In genomic region chr10:78292381-78292780, GRCm38 (mm10) we compare ENCODE assay signal across 25 mouse cellular contexts. TPM values are rescaled to one million over a fixed set of nuclear protein-coding genes. Genes with fewer than 3 reads are reported as not detected.
DNase-seq lines count a peak whose midpoint lies in the region; ATAC-seq and TF ChIP-seq lines count a peak whose summit lies in the region.
"Had no signal": no experiment of that assay in that cellular context is flagged by ENCODE, and none has a peak within 500 bp of the region (broad histone marks: within the 10 kb centered on the region; RNA-seq: fewer than 3 reads in every experiment).

No protein-coding gene starts in this region.

- no peak for TF ChIP-seq POLR2A in kidney, adult 2 months (IDR thresholded peaks at IDR 0.05; ENCODE audit: low read depth, low read length)

- no peak for TF ChIP-seq CTCF in kidney, adult 2 months (conservative IDR thresholded peaks at IDR 0.05; ENCODE audit: insufficient read depth, insufficient read length, low read depth, low read length)
- no peak for TF ChIP-seq CTCF in stomach, postnatal 0 days (IDR thresholded peaks at IDR 0.05; ENCODE audit: low read depth)

- peak overlapping the region; percentile 32; the same call in 1 of the 2 replicates for H3K27ac ChIP-seq in kidney, adult 2 months (ENCODE audit: insufficient read depth, low read depth, low read length)
- peak overlapping the region; percentile 58 for H3K27ac ChIP-seq in kidney, embryonic 16.5 days (ENCODE audit: low read length)
- no peak overlapping the region for H3K27ac ChIP-seq in stomach, postnatal 0 days (replicated peaks)
- H3K27ac ChIP-seq: embryonic facial prominence, embryonic 12.5 days; embryonic facial prominence, embryonic 15.5 days; gastrocnemius, adult 2 months; heart, embryonic 15.5 days; hindbrain, embryonic 10.5 days; hindbrain, embryonic 14.5 days had no signal

- H3K36me3 ChIP-seq in kidney, adult 2 months (ENCODE audit: control insufficient read depth, insufficient read depth, low read length), result no peaks in the 10 kb centered on the region
- H3K36me3 ChIP-seq in kidney, embryonic 16.5 days (ENCODE audit: insufficient read depth, low read length), result peaks cover 5% of the 10 kb centered on the region; the same call in 1 of the 2 replicates
- peaks cover 3% of the 10 kb centered on the region; the same call in 1 of the 2 replicates for H3K36me3 ChIP-seq in stomach, postnatal 0 days (ENCODE audit: control insufficient read depth, insufficient read depth, low read length)

- TF ChIP-seq EP300 in stomach, postnatal 0 days (optimal IDR thresholded peaks at IDR 0.05), result no peak

- peaks cover 53% of the 10 kb centered on the region for H3K4me1 ChIP-seq in kidney, adult 2 months (ENCODE audit: control insufficient read depth, insufficient read depth, low read length)
- peaks cover 34% of the 10 kb centered on the region for H3K4me1 ChIP-seq in kidney, embryonic 16.5 days (ENCODE audit: insufficient read depth, low read length)
- H3K4me1 ChIP-seq in stomach, postnatal 0 days (replicated peaks; ENCODE audit: control insufficient read depth, insufficient read depth), result no peaks in the 10 kb centered on the region

- H3K4me3 ChIP-seq in kidney, adult 2 months (ENCODE audit: insufficient read depth, low read depth, low read length), result no peak overlapping the region
- no peak overlapping the region for H3K4me3 ChIP-seq in kidney, embryonic 16.5 days (ENCODE audit: low read length)
- no peak overlapping the region for H3K4me3 ChIP-seq in stomach, postnatal 0 days (ENCODE audit: low read depth, low read length)
- H3K4me3 ChIP-seq: embryonic facial prominence, embryonic 12.5 days; embryonic facial prominence, embryonic 15.5 days; gastrocnemius, adult 2 months; heart, embryonic 12.5 days; heart, embryonic 15.5 days; hindbrain, embryonic 10.5 days had no signal

- no peak overlapping the region for H3K4me2 ChIP-seq in kidney, embryonic 16.5 days (replicated peaks; ENCODE audit: low read depth, low read length)
- H3K4me2 ChIP-seq in stomach, postnatal 0 days (replicated peaks; ENCODE audit: low read depth), result no peak overlapping the region
- H3K4me2 ChIP-seq: embryonic facial prominence, embryonic 12.5 days; embryonic facial prominence, embryonic 15.5 days; heart, embryonic 12.5 days; heart, embryonic 15.5 days; hindbrain, embryonic 14.5 days had no signal

- peak; percentile 67 for DNase-seq in kidney, adult 2 months
- no peak for DNase-seq in kidney, adult 11 months
- DNase-seq in kidney, adult 18-20 months, result no peak
- DNase-seq in kidney, postnatal 10 days, result peak; percentile 47
- peak; percentile 42 to 74 for DNase-seq in kidney, postnatal 36 days
- no peak for DNase-seq in stomach, postnatal 0 days (ENCODE audit: low spot score)
- DNase-seq in thymus, postnatal 14 days, result no peak
- DNase-seq: adrenal gland, postnatal 10 days; adrenal gland, postnatal 36 days; cerebellum, adult 9-10 months; cerebellum, postnatal 25 days; forebrain, postnatal 0 days; gastrocnemius, adult 2 months; gastrocnemius, postnatal 25 days; heart, adult 18-20 months; heart, postnatal 10 days; heart, postnatal 36 days had no signal

- no peaks in the 10 kb centered on the region for H3K9me3 ChIP-seq in kidney, embryonic 16.5 days (ENCODE audit: low read length)
- no peaks in the 10 kb centered on the region for H3K9me3 ChIP-seq in stomach, postnatal 0 days (ENCODE audit: control insufficient read depth, low read length)
- H3K9me3 ChIP-seq: embryonic facial prominence, embryonic 12.5 days; embryonic facial prominence, embryonic 15.5 days; heart, embryonic 12.5 days; heart, embryonic 15.5 days; hindbrain, embryonic 10.5 days had no signal

- H3K9ac ChIP-seq in kidney, embryonic 16.5 days (replicated peaks; ENCODE audit: low read length), result no peak overlapping the region
- no peak overlapping the region for H3K9ac ChIP-seq in stomach, postnatal 0 days (ENCODE audit: low read length)
- H3K9ac ChIP-seq: embryonic facial prominence, embryonic 12.5 days; embryonic facial prominence, embryonic 15.5 days; forebrain, postnatal 0 days; heart, embryonic 12.5 days; heart, embryonic 15.5 days; hindbrain, embryonic 14.5 days had no signal

- WGBS in kidney, adult 2 months, result 49% methylated on average over 5 of the region's 5 CpGs
- 78% methylated on average over 5 of the region's 5 CpGs for WGBS in kidney, embryonic 16.5 days
- WGBS in stomach, postnatal 0 days, result 85% methylated on average over 5 of the region's 5 CpGs

- peak; percentile 69 for ATAC-seq in kidney, embryonic 16.5 days (ENCODE audit: low FRiP score, low TSS enrichment)
- no peak for ATAC-seq in stomach, postnatal 0 days (ENCODE audit: low FRiP score, low TSS enrichment)
- ATAC-seq: forebrain, embryonic 14.5 days; forebrain, postnatal 0 days had no signal

- H3K27me3 ChIP-seq in kidney, adult 2 months (replicated peaks; ENCODE audit: control insufficient read depth, insufficient read depth, low read length), result no peaks in the 10 kb centered on the region
- H3K27me3 ChIP-seq in kidney, embryonic 16.5 days (ENCODE audit: insufficient read depth, low read length), result no peaks in the 10 kb centered on the region
- H3K27me3 ChIP-seq in stomach, postnatal 0 days (ENCODE audit: control insufficient read depth, insufficient read depth, low read length), result no peaks in the 10 kb centered on the region
- H3K27me3 ChIP-seq: embryonic facial prominence, embryonic 12.5 days; embryonic facial prominence, embryonic 15.5 days; heart, embryonic 12.5 days; heart, embryonic 15.5 days had no signal

RNA-seq across cellular contexts. Expression of gene Trappc10, which starts 47.9 kb away (rescaled TPM):
- 45.0 and 57.5 TPM in 2 replicates for polyA plus RNA-seq in kidney, adult 2 months (2012; rRNA removed)
- 5.3 and 8.3 TPM in 2 replicates for polyA plus RNA-seq in kidney, embryonic 16.5 days (2015; fragmentation: Nextera tagmentation; extraction: Ambion mirVana)
- 14.7 and 17.8 TPM in 2 replicates for polyA plus RNA-seq in stomach, postnatal 0 days (2015; fragmentation: Nextera tagmentation; extraction: Ambion mirVana)

RNA-seq across cellular contexts. Expression of gene Agpat3, which starts 59.9 kb away (rescaled TPM):
- 460 and 530 TPM in 2 replicates for polyA plus RNA-seq in kidney, adult 2 months (2012; rRNA removed)
- polyA plus RNA-seq in kidney, embryonic 16.5 days (2015; fragmentation: Nextera tagmentation; extraction: Ambion mirVana), result 48.2 and 81.9 TPM in 2 replicates
- 69.9 and 71.5 TPM in 2 replicates for polyA plus RNA-seq in stomach, postnatal 0 days (2015; fragmentation: Nextera tagmentation; extraction: Ambion mirVana)

Comparison
In these comparisons a context has a peak if more than half of its experiments do, and no peak if none do; other contexts are left out.
1. DNase-seq: peak in kidney, adult 2 months (single experiment), kidney, postnatal 10 days (single experiment) and kidney, postnatal 36 days (2 of 2); none in kidney, adult 11 months (single experiment), kidney, adult 18-20 months (single experiment), stomach, postnatal 0 days (single experiment) and thymus, postnatal 14 days (single experiment).